Mouse (Mus musculus) myocyte (in vitro differentiated cells): Measurements from ENCODE around the gene Wnk1. TPM values are rescaled to one million over a fixed set of nuclear protein-coding genes. Genes with fewer than 3 reads are reported as not detected.
A peak's percentile ranks its signal among the peaks of the same experiment; 100 is the strongest.

Experiments used
- H3K27me3 ChIP-seq: one replicate; pipeline ENCODE4 v1.6.1; 2011; ENCODE audit not compliant: control insufficient read depth, insufficient read depth, insufficient read length
- H3K36me3 ChIP-seq: one replicate; pipeline ENCODE4 v1.6.1; 2011; ENCODE audit not compliant: control insufficient read depth, insufficient read depth
- H3K4me2 ChIP-seq: one replicate; pipeline ENCODE4 v1.6.1; 2011; ENCODE audit warnings: low read depth, control low read depth
- H3K4me3 ChIP-seq: one replicate; pipeline ENCODE4 v1.5.1; 2011; ENCODE audit warnings: mild to moderate bottlenecking, control low read depth, moderate library complexity
- H3K79me2 ChIP-seq: one replicate; pipeline ENCODE4 v1.6.1; 2011; ENCODE audit not compliant: control insufficient read depth, insufficient read depth
- H3ac ChIP-seq: one replicate; pipeline ENCODE4 v1.6.1; 2011; ENCODE audit not compliant: control insufficient read depth, insufficient read length
- CEBPB ChIP-seq: IDR thresholded peaks from 2 replicates; pipeline ENCODE4 v1.6.1; 2011; ENCODE audit warnings: mild to moderate bottlenecking, moderate library complexity; ENCODE audit not compliant: poor library complexity, insufficient read depth, severe bottlenecking
- E2F4 ChIP-seq: IDR thresholded peaks from one replicate; pipeline ENCODE4 v1.6.1; 2011; ENCODE audit warnings: mild to moderate bottlenecking, control low read depth, moderate library complexity; ENCODE audit not compliant: insufficient read depth
- MAX ChIP-seq: IDR thresholded peaks from one replicate; pipeline ENCODE4 v1.6.1; 2011; ENCODE audit warnings: low read depth, mild to moderate bottlenecking, control low read depth
- MYOD1 ChIP-seq, 3 experiments: IDR thresholded peaks; one replicate each; pipeline ENCODE4 v1.6.1; 2011; ENCODE audit warnings: control low read depth in 2 of 3, low read depth in 2 of 3, mild to moderate bottlenecking in 2 of 3, moderate library complexity in 1 of 3; ENCODE audit not compliant: insufficient read length in 2 of 3, control insufficient read depth in 1 of 3
- MYOG ChIP-seq, 3 experiments: IDR thresholded peaks; one replicate each; pipeline ENCODE4 v1.6.1; 2011; ENCODE audit warnings: control low read depth in 2 of 3, low read depth in 2 of 3, mild to moderate bottlenecking in 2 of 3; ENCODE audit not compliant: insufficient read length in 2 of 3, control insufficient read depth in 1 of 3, insufficient read depth in 1 of 3
- POLR2A ChIP-seq: IDR thresholded peaks from one replicate; pipeline ENCODE4 v1.6.1; 2011; ENCODE audit warnings: low read depth, mild to moderate bottlenecking, control low read depth, moderate library complexity; ENCODE audit not compliant: insufficient read length
- POLR2AphosphoS2 ChIP-seq: IDR thresholded peaks from one replicate; pipeline ENCODE4 v1.6.1; 2011; ENCODE audit warnings: low read depth, control low read depth; ENCODE audit not compliant: insufficient read length
- REST ChIP-seq: IDR thresholded peaks from one replicate; pipeline ENCODE4 v1.6.1; 2011; ENCODE audit warnings: mild to moderate bottlenecking, control low read depth, moderate library complexity; ENCODE audit not compliant: insufficient read depth, insufficient read length
- SRF ChIP-seq: IDR thresholded peaks from one replicate; pipeline ENCODE4 v1.6.1; 2011; ENCODE audit warnings: low read depth; ENCODE audit not compliant: control insufficient read depth, insufficient read length
- TCF12 ChIP-seq: IDR thresholded peaks from one replicate; pipeline ENCODE4 v1.6.1; 2011; ENCODE audit warnings: mild to moderate bottlenecking, control low read depth; ENCODE audit not compliant: poor library complexity, insufficient read depth, severe bottlenecking
- TCF3 ChIP-seq: IDR thresholded peaks from one replicate; pipeline ENCODE4 v1.6.1; 2011; ENCODE audit warnings: low read depth, control low read depth; ENCODE audit not compliant: insufficient read length
- USF1 ChIP-seq: IDR thresholded peaks from one replicate; pipeline ENCODE4 v1.6.1; 2011; ENCODE audit warnings: low read depth, mild to moderate bottlenecking, control low read depth, moderate library complexity
- polyA plus RNA-seq: library from polyadenylated mRNA; unstranded; fragments of >200 nt; fragmentation: generic; extraction: Trizol; gene quantifications from one replicate; pipeline ENCODE4 v1.2.1, GENCODE M21; 2012; ENCODE audit warnings: missing spikeins

Wnk1 gene
- polyA plus RNA-seq, 1 experiment, result 90.3 TPM

DNA sequence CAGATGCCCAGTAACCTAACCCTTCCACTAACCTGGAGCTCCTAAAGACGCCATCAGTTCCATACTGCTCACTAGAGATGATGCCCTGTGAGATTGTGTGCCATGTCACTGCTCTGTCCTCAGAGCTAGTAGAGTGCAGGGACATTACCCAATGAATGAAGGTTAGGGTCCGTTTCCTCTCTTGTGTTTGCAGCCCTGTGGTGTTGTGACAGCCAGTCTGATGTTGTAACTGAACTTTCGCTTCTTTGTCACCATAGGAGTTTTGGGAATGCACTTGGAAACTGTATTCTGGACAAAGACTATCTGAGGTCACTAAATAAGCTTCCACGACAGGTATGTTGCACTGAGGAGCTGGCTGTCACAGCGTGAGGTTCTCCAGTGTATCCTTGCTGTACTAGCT, 122.8 kb downstream of the Wnk1 start:
- no peak for TF ChIP-seq MAX
- TF ChIP-seq MYOG (IDR thresholded peaks at IDR 0.05; ENCODE audit: control insufficient read depth in 1 of 3, insufficient read depth in 1 of 3, insufficient read length in 2 of 3, low read depth in 2 of 3), result no peak
- TF ChIP-seq USF1, result no peak
- no peak for TF ChIP-seq SRF
- TF ChIP-seq CEBPB, result no peak
- no peak for TF ChIP-seq POLR2A
- TF ChIP-seq E2F4, result no peak
- TF ChIP-seq REST, result no peak
- TF ChIP-seq TCF12, result no peak
- TF ChIP-seq MYOD1 (IDR thresholded peaks at IDR 0.05; ENCODE audit: control insufficient read depth in 1 of 3, insufficient read length in 2 of 3, low read depth in 2 of 3), result no peak
- no peak for TF ChIP-seq TCF3
- TF ChIP-seq POLR2AphosphoS2, result no peak
- Histone ChIP-seq H3K4me3 (no peak overlapping the region), H3ac (no peak overlapping the region), H3K79me2 (peaks cover 7% of the 10 kb centered on the region), H3K27me3 (no peaks in the 10 kb centered on the region), H3K4me2 (no peak overlapping the region), H3K36me3 (peaks cover 38% of the 10 kb centered on the region)

DNA sequence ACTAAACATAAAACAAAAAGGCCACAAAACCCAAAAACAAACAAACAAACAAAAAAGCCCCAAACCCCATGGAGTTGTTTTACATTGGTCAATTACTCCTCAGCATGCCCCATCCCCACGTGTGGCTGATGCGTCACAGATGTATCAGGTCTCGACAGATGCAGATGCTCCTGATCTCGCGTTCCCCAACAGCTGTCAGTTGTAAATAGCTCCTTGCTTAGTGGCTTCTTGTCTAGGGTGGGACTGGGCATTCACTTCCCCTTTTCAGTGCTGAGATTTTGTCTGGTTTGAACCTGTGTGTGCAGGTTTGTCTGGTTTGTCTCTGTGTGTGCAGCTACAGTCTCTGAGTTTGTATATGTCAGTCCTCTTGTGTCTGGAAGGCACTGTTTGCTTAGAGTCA, 126.4 kb downstream of the Wnk1 start:
- H3K79me2 ChIP-seq, result peaks cover 37% of the 10 kb centered on the region
- H3K27me3 ChIP-seq, result no peaks in the 10 kb centered on the region
- TF ChIP-seq POLR2AphosphoS2 (no peak), CEBPB (no peak), SRF (no peak), MYOG (IDR thresholded peaks at IDR 0.05; ENCODE audit: control insufficient read depth in 1 of 3, insufficient read depth in 1 of 3, insufficient read length in 2 of 3, low read depth in 2 of 3) (peak in 2 of 3 experiments; percentile 10 to 62), MYOD1 (IDR thresholded peaks at IDR 0.05; ENCODE audit: control insufficient read depth in 1 of 3, insufficient read length in 2 of 3, low read depth in 2 of 3) (peak in 2 of 3 experiments; percentile 36 to 76), E2F4 (no peak), MAX (no peak), POLR2A (no peak), TCF3 (no peak), REST (no peak), USF1 (no peak), TCF12 (no peak)
- no peak overlapping the region for H3K4me3 ChIP-seq
- no peak overlapping the region for H3K4me2 ChIP-seq
- H3K36me3 ChIP-seq, result peaks cover 29% of the 10 kb centered on the region
- H3ac ChIP-seq, result no peak overlapping the region

- no peak overlapping the region for H3K4me2 ChIP-seq
- no peaks in the 10 kb centered on the region for H3K36me3 ChIP-seq
- H3K79me2 ChIP-seq, result peaks cover 60% of the 10 kb centered on the region
- no peaks in the 10 kb centered on the region for H3K27me3 ChIP-seq
- TF ChIP-seq MYOD1 (IDR thresholded peaks at IDR 0.05; ENCODE audit: control insufficient read depth in 1 of 3, insufficient read length in 2 of 3, low read depth in 2 of 3) (no peak), USF1 (no peak), TCF12 (no peak), MAX (no peak), CEBPB (no peak)
- no peak overlapping the region for H3ac ChIP-seq
- H3K4me3 ChIP-seq, result no peak overlapping the region
Measured at GRCm38 (mm10) chr6:119905461-119905860, 133.0 kb downstream of the Wnk1 start.

GRCm38 (mm10) chr6:119903081-119903789, 135.2 kb downstream of the Wnk1 start:
- peak overlapping the region; percentile 43 for H3ac ChIP-seq
- peak overlapping the region; percentile 63 for H3K4me3 ChIP-seq
- no peaks in the 10 kb centered on the region for H3K36me3 ChIP-seq
- no peaks in the 10 kb centered on the region for H3K27me3 ChIP-seq
- H3K4me2 ChIP-seq, result peak overlapping the region; percentile 96
- peak; percentile 26; the same call in 1 of the 2 replicates for TF ChIP-seq CEBPB
- no peak for TF ChIP-seq SRF
- peaks cover 41% of the 10 kb centered on the region for H3K79me2 ChIP-seq

DNA sequence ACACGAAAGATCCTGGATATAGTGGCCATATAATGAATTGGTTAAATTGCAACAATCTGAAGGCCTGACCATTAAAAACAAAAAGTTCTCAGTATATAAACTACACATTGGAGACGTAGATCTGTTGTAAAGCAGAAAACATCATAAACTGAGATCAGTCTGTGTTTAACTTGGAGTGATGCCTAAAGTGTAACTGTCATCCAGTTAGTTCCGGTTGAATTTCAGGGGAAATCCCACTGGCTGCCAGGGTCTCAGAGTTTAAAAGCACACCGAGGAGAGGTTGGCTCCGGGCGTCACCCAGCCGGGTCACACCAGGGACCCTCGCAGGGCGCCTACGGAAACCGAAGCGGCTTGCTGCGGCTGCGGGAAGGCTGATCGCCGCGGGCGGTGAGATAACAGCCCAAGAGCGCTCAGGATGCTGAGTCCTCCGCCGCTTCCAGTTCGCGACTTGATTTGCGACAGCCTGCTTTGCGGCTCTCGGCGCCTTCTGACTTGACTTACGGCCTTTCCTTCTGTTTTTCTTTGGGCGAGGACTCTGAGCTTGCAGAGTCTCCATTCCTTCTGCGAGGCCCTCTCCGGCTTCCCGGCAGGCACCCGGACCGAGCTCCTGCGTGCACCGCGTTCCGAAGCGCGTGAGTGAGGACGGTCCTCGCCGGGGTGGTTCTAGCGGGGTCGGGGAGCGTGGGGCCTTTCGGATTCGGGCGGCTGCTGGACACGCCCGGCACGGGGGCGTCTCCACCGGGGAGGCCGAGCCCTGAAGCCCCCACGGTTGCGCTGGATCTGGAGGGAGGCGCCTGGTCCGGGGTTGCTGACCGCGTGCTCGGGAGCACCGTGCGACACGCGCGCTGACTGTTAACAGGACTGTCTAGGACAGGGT, 136.0 kb downstream of the Wnk1 start, which contains the start of gene Rad52:
Rad52 (plus strand) TSS at position 495 of the 877 bp plus-strand sequence.
- Histone ChIP-seq H3K79me2 (peaks cover 33% of the 10 kb centered on the region), H3K36me3 (no peaks in the 10 kb centered on the region), H3K27me3 (no peaks in the 10 kb centered on the region), H3ac (peak within 1 kb of the TSS; percentile 43), H3K4me3 (peak within 1 kb of the TSS; percentile 63), H3K4me2 (peak within 1 kb of the TSS; percentile 96)
- peak; percentile 73 for TF ChIP-seq POLR2A
- no peak for TF ChIP-seq USF1
- no peak for TF ChIP-seq TCF12
- TF ChIP-seq TCF3, result no peak
- TF ChIP-seq REST, result no peak
- no peak for TF ChIP-seq CEBPB
- no peak for TF ChIP-seq MYOD1 (IDR thresholded peaks at IDR 0.05; ENCODE audit: control insufficient read depth in 1 of 3, insufficient read length in 2 of 3, low read depth in 2 of 3)
- peak; percentile 76 for TF ChIP-seq POLR2AphosphoS2
